Mouse (Mus musculus) embryo, embryonic 11.5 days (tissue): ENCODE data around the gene Nxpe4.
"Not testable (repeated sequence)": the region's sequence is repeated elsewhere in the genome, so short reads cannot be mapped to it uniquely, and the experiment has no call there.

Experiments
- DNase-seq: peaks from one replicate; pipeline ENCODE4 v3.0.0-alpha.2; 2012; ENCODE audit warnings: low read depth, low spot score

The Nxpe4 gene

GRCm38 (mm10) chr9:48161505-48162192 is at the start of gene Nxpe4:
Gene Nxpe4 (plus strand): TSS chr9:48162023.
- peak; percentile 65 for DNase-seq

- no peak for DNase-seq
Measured at GRCm38 (mm10) chr9:48126815-48127214, 35.0 kb upstream of the Nxpe4 start.

- peak; percentile 46 for DNase-seq
Measured at GRCm38 (mm10) chr9:48137507-48137906, 24.3 kb upstream of the Nxpe4 start.

- DNase-seq = no peak
Measured at GRCm38 (mm10) chr9:48140485-48141411, 21.1 kb upstream of the Nxpe4 start.

GRCm38 (mm10) chr9:48142646-48143045 is 19.2 kb upstream of the Nxpe4 start:
- DNase-seq = no peak

GRCm38 (mm10) chr9:48146761-48147160 is 15.1 kb upstream of the Nxpe4 start:
- DNase-seq = no peak

GRCm38 (mm10) chr9:48166531-48166930 is 4.7 kb downstream of the Nxpe4 start:
- DNase-seq = not testable (repeated sequence)

GRCm38 (mm10) chr9:48176764-48177163 is 14.9 kb downstream of the Nxpe4 start:
- DNase-seq = no peak

- DNase-seq = no peak
Measured at GRCm38 (mm10) chr9:48181300-48181699, 19.5 kb downstream of the Nxpe4 start.

GRCm38 (mm10) chr9:48182718-48183414 is 21.0 kb downstream of the Nxpe4 start:
- DNase-seq = no peak

GRCm38 (mm10) chr9:48184319-48184718 is 22.5 kb downstream of the Nxpe4 start:
- DNase-seq = no peak

GRCm38 (mm10) chr9:48188854-48189253 is 27.0 kb downstream of the Nxpe4 start:
- no peak for DNase-seq

- DNase-seq = no peak
Measured at GRCm38 (mm10) chr9:48197458-48197884, 35.6 kb downstream of the Nxpe4 start.

- DNase-seq = no peak
Measured at GRCm38 (mm10) chr9:48210970-48211369, 49.1 kb downstream of the Nxpe4 start.

- no peak for DNase-seq
Measured at GRCm38 (mm10) chr9:48211912-48212311, 50.1 kb downstream of the Nxpe4 start.

- no peak for DNase-seq
Measured at GRCm38 (mm10) chr9:48214751-48215150, 52.9 kb downstream of the Nxpe4 start.

- no peak for DNase-seq
Measured at GRCm38 (mm10) chr9:48216091-48217001, 54.5 kb downstream of the Nxpe4 start.

GRCm38 (mm10) chr9:48230706-48231105 is 68.9 kb downstream of the Nxpe4 start:
- no peak for DNase-seq

GRCm38 (mm10) chr9:48236455-48236854 is 74.6 kb downstream of the Nxpe4 start:
- no peak for DNase-seq

GRCm38 (mm10) chr9:48238153-48238755 is 76.4 kb downstream of the Nxpe4 start:
- no peak for DNase-seq

GRCm38 (mm10) chr9:48239461-48239860 is 77.6 kb downstream of the Nxpe4 start:
- DNase-seq = no peak
